Mouse (Mus musculus) left cerebral cortex, adult 8-10 months (tissue): ENCODE measurements around the gene Nrgn. TPM values are rescaled to one million over a fixed set of nuclear protein-coding genes. Genes with fewer than 3 reads are reported as not detected.

ENCODE experiments used
- DNase-seq, 2 experiments: peaks; one replicate each; pipeline ENCODE4 v3.0.0; 2022; ENCODE audit warnings: low spot score in 2 of 2
- total RNA-seq, 4 experiments: library from RNA; stranded (reverse); gene quantifications; 2 replicates each; pipeline ENCODE4 v1.2.4; 2022

The Nrgn gene
- 1,000 to 10,000 TPM; 1,419 to 1,602 (median 1,517) TPM for total RNA-seq

DNA sequence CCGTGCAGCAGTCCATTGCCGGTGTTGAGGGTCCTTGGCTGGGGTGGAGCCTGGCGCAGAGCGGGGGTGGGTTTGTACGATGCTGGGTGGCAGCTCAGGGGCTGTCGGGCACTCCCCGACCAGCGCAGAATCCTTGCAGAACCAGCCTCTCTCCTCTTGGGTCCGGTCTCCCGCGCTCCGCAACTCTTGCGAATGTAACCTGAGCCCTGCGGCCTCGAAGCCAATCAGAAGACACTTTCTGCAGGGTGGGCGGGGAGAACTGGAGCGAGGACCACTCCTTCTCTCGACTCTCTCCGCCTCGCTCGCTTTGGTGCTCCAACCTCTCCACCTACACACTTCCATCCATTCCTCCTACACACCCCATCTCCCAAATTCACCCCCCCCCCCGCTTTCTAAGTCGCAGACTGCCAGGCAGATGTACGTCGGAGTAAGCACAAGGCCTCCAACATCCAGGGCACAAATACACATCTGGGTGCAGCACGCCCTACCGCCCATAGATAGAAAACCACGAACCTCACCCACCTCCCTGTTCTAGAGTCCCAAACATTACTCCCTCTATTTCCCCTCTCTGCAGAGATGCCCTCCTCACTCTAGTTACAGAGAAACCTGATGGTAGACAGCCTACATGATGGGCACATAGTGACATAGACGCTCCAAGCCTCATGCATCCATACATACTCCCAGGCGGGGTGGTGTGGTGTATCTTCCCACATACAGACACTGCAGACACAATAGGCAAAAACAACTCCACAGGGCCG lies at the start of gene Nrgn:
Nrgn (minus strand) TSS at position 369 of the 758 bp plus-strand sequence.
- DNase-seq = peak in 1 of 2 experiments; percentile 93

DNA sequence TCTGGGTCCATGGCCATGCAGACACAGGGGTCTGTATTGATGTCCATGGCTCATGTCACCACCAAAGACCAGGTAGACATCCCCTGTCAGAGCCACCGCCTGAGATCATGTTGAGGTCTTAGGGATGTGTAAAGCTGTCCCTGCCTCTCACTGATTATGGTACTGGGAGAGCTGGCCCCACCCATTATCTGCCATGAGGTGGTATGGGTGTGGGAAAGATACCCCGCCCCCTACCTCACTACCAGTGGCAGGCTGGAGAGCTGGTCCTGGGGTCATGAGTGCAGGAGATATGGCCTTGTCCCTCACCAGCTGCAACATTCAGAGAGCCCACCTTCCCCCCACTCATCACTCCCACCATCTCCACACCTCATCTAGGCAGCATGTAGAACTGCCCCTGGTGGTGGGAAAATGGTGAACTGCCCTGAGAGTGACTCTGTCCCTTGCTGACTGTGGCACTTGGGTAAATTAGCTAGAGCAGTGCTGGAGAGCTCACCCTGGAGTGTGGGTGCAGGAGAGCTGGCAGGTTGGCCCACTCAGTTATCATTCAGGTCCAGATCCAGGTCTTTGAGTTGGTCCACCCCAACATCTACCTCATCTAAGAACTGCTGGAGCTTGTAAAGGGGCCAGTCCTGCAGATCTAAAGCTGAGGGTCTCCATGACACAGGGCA lies 48.0 kb upstream of the Nrgn start:
- no peak for DNase-seq

DNA sequence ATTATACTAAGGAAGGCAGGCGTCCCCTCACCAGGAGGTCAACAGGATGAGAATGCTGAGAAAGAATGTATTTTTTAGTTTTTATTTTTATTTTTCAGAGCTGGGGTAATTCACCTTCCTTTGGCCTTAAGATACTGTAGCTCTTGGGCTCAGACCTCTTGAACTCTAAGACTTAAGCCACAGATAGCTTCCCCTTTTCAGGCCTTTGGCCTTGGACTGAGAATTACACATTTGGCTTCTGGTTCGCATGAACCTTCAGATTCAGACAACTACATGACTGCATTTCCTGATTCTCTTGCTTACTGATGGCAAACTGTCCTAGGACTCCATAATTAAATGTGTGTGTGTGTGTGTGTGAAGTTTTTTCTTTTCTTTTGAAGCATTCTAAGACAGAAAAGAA lies 45.9 kb upstream of the Nrgn start:
- no peak for DNase-seq

DNA sequence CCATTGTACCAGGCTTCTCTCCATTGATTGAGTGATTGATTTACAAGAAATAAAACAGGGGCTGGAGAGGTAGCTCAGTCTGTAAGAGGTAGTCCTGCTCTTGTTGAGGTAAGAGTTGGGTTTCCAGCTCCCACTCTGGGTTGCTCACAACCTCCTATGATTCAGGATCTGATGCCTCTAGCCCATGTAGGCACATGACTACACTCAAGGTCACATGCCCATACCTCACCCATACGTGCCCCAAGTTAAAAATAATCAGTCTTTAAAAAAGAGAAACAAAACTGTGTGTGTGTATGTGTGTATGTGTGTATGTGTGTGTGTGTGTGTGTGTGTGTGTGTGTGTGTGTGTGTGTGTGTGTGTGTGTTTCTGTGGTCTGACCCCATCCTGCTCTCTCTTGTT lies 42.9 kb upstream of the Nrgn start:
- DNase-seq = no peak

DNA sequence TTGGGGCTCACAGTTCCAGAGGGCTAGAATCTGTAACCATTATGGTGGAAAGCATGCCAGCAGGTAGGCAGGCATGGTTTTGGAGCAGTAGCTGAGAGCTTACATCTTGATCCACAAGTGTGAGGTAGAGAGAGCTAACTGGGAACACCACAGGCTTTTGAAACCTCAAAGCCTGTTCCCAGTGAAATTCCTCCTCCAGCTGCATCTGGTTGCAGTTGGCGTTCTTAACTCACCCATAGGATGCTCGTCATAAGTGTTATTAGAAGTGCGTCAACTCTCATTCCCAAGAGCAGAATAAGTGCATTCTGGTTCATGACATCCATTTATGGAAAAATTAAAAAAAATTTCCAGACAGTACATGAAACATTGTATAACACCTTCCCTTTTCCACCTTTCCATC lies 41.0 kb upstream of the Nrgn start:
- DNase-seq = no peak

DNA sequence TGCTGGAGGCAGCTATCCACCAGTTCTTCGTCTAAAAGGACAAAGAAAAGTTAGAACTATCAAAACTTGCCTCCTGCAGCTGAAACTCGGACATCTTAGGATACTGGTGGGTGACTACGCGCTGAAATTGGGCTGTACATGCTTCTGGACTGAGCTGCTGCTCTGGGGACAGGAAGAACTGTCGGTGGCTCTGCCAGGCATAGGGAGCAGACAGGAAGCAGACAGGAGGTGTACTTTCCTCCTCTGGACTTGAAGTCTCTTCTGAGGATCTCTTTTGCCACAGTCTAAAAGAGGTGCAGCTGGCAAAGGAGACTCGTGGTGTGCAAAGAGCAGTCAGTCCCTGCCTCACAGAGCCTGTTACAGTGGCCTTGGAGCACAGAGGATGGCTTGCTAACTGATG lies 39.9 kb upstream of the Nrgn start:
- DNase-seq = no peak

DNA sequence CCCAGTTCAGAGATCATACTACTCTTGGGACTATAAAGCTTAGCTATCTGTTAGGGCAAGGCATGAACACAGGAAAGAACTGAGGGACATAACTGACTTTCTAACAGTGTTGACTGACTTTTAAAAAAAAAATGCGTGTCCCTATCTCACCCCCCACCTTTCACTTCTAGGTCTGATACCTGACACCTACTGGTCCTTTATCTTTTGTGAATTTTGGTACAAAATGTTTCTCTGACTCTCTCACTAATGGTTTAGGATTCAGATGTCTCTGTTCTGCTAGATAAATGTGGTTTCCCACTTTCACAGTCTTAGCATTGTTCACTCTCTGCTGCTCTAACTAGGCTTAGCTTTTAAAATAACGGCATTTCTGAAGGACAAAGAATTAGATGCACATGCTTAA lies 39.3 kb upstream of the Nrgn start:
- no peak for DNase-seq

DNA sequence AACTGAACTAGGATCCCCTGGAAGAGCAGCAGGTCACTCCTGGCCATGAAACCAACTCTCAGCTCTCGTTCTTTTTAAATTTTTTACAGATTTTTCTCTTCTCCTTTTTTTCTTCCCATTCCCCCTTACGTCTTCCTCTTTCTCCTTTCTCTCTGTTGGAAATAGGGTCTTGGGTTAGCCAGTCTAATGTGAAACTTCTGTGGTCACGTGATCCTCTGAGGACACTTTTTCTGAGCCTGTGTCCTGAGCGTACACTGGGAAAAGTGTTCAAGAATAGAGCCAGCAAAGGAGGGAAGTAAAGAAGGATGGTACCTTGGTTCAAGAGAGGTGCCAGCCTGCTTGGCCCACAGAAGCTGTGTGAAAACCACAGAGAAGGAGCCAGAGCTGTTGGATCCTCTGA lies 37.7 kb upstream of the Nrgn start:
- no peak for DNase-seq

DNA sequence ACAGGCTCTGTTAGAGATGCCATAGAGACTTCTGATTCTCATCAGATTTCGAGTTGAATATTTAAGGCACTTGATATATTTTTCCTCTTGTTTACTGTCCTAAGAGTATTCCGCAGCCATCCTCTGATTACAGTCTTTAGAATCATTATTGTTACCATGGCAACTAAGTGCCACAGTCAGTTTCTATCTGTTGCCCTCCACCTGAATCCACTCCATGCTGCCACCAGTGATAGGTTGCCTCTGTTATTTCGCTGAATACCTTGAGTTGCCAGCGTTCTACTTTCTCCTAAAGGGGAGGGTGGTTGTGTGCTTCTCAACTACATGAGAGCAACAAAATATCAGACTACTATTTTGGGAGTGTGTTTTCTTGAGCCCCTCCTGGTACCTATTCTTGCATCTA lies 34.0 kb upstream of the Nrgn start:
- DNase-seq = no peak

DNA sequence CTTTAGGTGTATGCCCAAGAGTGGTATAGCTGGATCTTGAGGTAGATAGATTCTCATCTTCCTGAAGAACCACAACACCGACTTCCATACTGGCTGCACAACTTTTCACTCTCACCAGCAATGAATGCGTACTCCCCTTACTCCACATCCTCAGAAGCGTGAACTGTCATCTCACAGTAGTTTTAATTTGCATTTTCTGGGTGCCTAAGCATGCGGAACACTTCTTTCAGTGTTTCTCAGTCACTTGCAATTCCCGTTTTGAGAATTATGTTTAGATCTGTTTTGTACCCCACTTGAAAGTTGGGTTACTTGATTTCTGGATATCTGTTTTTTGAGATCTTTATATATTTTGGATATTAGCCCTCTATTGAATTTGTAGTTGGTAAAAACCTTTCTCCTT lies 30.9 kb upstream of the Nrgn start:
- DNase-seq = no peak

DNA sequence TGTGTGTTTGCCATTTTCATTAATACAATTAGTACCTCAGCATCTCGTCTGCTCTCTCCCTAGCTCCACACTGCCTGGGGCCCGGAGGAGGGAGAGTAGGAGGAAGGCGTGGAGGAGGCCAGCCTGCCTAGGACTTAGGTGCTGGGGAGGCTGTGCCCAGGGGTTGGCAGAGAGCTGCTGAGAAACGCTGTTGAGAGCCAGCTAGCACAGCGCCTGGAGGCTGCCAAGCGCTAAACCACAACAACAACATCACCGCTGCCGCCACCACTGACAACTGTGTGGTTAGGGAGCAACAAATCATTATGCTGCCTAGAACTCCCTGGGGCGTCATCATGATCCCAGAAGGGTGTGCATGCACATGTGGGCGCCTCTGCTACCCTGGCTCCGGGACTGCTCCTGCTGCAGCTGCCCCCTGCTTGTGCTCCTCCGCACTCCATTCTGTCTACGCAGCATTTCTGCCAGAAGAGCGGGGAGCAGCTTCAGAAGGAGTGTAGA lies 23.8 kb upstream of the Nrgn start:
- peak; percentile 60 to 76 for DNase-seq

DNA sequence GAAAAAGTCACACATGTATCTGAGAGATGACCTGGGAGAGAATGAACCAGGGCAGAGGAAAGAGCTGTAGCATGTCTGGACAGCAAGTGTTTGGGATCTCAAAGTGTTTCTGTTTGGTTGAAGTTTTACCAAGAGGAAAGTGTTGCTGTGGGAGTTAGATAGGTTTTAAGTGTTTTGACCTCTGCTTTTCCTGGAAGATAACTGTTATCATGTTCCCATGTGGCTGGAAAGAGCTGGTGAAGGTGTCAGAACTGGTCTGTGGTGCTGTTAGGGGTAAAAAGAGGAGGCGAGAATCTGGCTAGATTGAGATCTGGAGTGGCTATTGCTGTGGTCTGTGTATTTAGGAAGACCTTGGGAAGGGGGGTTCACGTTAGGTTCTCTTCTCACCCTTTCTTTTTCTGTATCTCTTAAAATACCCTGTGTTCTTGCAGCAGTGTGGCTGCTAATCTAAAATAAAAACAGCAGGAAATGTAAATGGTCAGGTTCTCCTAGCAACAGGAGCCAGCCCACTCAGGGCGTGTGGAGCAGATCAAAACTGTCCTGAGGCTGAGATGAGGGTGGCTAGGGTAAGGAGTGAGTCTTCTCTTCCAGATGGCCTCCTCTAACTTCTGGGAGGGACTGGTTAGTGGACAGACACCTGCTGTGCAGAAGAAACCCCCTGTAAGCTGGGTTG lies 19.6 kb upstream of the Nrgn start:
- DNase-seq = no peak

DNA sequence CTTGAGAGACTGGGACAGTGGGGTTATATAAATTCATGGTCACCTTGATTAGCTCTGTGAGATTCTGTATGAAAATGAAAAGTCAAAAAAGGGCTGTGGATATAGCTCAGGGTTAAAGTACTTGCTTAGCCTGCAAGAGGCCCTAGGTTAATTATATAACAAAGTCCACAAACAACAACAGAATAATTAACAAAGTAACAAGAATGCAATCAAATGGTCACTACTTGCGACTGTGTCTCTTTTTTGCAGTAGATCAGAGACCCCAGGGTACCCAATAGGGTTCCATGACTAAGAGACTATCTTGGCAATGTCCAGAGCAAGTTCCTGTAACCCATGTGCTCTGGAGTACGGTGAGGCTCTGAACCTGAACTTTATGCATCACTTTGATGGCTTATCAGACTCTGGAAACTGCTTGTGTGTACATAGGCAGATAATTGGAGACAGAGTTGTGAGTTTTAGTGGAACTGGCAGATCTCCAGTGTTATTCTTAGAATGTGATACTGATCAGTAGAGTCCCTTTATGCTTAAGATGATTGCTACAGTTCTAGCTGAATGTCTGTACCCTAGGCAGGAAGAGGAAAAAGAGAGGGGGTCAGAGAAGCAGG lies 16.6 kb upstream of the Nrgn start:
- no peak for DNase-seq

DNA sequence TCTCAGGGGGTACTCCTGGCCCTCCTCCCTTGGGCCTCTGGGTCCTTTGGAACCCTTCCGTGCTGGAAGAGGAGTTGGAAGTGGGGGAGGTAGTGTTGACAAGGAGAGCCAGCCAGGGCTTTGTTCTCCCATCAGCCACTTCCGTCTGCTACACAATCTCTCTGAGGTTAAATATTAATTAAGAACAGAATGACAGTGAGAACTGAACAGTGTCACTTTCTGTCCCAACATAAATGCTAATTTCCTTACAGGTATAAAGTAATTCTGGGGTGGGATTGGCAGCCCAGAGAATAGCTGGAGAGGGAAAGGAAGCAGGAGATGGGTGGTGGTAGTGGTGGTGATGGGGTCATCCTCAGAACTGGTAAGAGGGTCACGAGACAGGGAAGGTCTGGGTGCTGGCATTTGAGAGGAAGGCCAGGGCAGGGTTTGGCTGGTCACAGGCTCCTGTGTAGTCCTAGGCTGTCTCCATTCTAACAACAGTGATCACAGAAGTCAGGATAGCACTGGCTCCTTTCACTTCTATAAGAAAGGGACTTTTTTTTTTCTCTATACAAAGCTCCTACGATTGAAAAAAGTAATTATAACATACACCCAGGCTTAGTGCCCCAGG lies 16.0 kb upstream of the Nrgn start:
- DNase-seq = no peak

DNA sequence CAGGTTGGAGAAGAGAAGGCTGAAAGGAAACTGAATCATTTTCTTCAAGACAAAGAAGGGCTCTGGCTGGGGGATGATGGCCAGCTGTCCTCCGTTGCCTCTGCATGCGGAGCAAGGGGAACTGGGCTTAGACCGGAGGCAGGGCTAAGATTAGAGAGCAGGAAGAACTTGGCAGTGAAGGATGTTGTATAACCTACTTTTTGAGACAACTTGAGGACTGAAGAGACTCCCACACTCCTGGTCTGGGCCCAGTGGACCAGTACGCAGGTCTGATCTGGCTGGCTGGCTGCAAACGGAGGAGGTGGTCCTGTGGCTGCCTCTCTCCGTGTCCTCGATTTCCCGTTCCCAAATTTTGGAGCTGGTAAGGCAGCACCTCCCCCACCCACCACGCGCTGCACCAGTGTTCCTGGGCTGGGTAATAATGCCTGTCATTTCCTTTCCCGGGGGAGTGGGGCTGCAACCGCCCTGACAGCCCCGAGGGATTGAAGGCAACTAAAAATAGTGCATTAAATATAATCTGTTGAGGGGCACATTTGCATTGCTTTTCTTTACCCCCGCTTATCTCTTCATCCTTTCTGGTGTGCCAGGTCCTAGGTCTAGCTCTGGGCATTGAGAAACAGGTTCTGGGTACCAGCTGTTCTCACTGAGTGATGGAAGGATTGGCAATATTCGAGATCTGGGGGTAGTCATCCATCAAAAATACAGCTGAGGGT lies 15.3 kb upstream of the Nrgn start:
- peak in 1 of 2 experiments; percentile 86 for DNase-seq

DNA sequence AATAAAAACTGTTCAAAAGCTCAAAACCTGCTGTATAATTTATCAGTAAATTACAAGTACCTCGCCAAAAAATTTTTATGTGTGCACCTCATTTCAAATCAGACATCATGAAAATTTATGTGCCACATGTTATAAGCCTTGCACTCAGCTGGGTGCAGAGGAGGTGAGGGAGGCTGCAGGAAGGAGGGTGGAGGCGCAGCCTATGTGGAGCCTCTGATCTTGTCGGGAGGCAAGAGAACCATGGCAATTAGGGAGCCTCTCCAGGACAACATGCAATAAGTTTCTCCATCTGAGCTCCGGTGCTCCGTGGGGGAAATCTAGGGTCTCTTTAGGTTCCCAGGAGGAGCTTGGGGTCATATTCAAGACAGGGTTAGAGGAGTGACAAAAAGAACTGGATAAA lies 14.8 kb upstream of the Nrgn start:
- no peak for DNase-seq

DNA sequence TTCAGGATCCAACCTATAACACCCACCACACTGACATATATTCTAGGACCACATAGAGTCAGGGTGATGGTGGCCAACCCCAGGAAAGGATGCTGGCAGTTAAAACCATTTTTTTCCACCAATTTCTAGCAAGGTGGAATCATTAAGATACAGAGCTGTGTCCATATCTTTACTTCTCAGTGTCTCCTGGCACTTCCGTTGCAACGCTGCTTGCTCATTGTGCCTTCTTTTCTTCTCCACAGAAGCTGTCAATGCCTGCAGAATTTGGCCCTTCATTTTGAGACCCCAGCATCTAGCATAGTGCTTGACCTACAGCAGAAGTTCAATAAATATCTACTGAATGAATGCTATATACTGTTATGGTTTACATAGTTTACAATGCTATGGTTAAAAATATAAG lies 14.3 kb upstream of the Nrgn start:
- DNase-seq = no peak

DNA sequence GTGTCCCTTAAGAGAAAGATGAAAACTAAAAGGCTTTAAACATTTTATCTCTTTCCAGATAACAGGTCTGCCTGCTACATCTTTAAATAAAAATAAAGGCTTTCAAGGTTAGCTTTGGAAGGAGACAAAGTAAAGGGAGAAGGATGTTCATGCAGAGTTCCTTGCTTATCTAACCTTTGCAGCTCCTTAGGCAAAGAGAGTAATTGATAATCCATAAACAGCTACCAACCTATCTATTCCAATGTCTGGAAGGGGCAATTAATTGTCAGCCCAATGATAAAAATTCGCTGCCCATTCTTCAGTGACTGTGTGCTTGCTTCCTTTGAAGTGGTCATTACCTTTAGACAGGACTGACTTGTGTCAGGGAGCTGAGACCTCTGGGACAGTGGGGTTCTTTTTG lies 11.1 kb upstream of the Nrgn start:
- no peak for DNase-seq

DNA sequence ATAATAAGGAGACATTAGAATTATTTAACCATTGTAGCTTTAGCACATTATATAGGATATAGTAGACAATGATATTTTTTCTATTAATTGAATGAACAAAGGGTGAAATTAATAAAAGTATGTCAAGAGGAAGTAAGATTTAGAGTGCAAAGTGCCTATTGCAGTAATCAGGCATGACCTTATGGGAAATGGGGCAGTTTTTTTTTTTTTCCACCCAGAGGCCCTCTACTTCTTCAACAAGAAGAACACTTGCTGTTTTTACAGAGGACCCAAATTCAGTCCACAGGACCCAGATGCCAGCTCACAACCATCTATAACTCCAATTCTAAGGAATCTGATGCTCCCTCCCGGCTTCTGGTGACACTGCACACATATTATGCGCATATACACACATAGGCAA lies 7.9 kb upstream of the Nrgn start:
- no peak for DNase-seq

DNA sequence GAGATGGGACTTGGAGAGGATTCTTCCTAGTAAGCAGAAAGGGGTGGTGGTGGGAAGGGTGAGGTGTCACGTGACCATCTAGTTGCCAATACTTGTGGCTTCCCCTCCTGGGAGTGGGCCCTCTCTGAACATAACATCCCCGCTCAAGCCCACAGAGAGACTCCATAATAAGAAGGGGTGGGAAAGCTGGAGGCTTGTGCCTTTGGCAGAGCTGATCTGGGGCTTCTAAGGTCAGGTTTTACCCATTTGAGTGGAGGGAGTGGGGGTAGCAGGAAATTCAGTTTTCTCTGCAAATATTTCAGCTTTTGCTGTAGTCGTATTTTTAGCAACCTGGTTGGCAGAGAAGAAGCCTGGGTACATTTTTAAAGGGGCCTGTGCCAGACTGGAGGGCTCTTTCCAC lies 3.7 kb upstream of the Nrgn start:
- DNase-seq = no peak
